Mouse (Mus musculus): ENCODE results near the gene Defa33. TPM values are rescaled to one million over a fixed set of nuclear protein-coding genes. Genes with fewer than 3 reads are reported as not detected.
"Not testable (repeated sequence)": the region's sequence is repeated elsewhere in the genome, so short reads cannot be mapped to it uniquely, and the experiment has no call there.

Defa33 gene
- polyA plus RNA-seq (2015; fragmentation: Nextera tagmentation; extraction: Ambion mirVana) = not detected in 2 replicates

DNA sequence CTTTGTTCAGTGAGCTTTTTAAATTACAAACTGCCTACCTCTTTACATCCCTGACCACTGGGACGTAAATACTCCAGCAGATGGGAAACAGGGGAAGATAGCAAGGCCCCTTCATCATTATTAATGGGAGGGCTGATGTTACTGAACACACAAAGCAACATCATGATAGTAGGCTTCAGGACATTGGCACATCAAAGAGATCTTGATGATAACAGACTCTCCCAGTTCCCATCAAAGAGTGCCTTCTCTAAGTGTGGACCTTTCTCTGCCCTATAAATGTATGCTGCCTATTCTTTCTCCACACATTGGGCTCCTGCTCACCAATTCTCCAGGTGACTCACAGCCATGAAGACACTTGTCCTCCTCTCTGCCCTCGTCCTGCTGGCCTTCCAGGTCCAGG is at the start of gene Defa33:
Defa33 (plus strand) TSS at position 301 of the 400 bp plus-strand sequence.
- H3K4me3 ChIP-seq; H3K4me2 ChIP-seq (replicated peaks); H3K9me3 ChIP-seq; H3K4me1 ChIP-seq; H3K9ac ChIP-seq; H3K27me3 ChIP-seq; H3K27ac ChIP-seq; ATAC-seq (ENCODE audit: low FRiP score, low read depth); H3K36me3 ChIP-seq: not testable (repeated sequence)
- no CpG with 5 or more reads among the region's 2 CpGs for WGBS

DNA sequence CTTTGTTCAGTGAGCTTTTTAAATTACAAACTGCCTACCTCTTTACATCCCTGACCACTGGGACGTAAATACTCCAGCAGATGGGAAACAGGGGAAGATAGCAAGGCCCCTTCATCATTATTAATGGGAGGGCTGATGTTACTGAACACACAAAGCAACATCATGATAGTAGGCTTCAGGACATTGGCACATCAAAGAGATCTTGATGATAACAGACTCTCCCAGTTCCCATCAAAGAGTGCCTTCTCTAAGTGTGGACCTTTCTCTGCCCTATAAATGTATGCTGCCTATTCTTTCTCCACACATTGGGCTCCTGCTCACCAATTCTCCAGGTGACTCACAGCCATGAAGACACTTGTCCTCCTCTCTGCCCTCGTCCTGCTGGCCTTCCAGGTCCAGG is 13.4 kb upstream of the Defa33 start, which contains the start of gene Defa2:
Defa2 (plus strand) TSS at position 301 of the 400 bp plus-strand sequence.
- not testable (repeated sequence) for H3K9me3 ChIP-seq; H3K27ac ChIP-seq; ATAC-seq (ENCODE audit: low FRiP score, low read depth); H3K4me3 ChIP-seq; H3K27me3 ChIP-seq; H3K9ac ChIP-seq; H3K36me3 ChIP-seq; H3K4me2 ChIP-seq (replicated peaks); H3K4me1 ChIP-seq
- 57% methylated on average over 1 of the region's 2 CpGs for WGBS

DNA sequence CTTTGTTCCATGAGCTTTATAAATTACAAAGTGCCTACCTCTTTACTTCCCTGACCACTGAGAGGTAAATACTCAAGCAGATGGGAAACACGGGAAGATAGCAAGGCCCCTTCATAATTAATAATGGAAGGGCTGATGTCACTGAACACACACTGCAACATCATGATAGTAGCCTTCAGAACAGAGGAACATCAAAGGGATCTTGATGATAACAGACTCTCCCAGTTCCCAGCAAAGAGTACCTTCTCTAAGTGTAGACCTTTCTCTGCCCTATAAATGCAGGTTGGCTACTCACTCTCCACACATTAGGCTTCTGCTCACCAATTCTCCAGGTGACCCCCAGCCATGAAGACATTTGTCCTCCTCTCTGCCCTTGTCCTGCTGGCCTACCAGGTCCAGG is 35.5 kb downstream of the Defa33 start, which contains the start of gene Defa36:
Defa36 (plus strand) TSS at position 301 of the 400 bp plus-strand sequence.
- not testable (repeated sequence) for ATAC-seq (ENCODE audit: low FRiP score, low read depth); H3K27ac ChIP-seq; H3K4me3 ChIP-seq; H3K9ac ChIP-seq; H3K36me3 ChIP-seq; H3K27me3 ChIP-seq; H3K4me1 ChIP-seq; H3K9me3 ChIP-seq; H3K4me2 ChIP-seq (replicated peaks)
- no CpG with 5 or more reads among the region's 1 CpGs for whole genome bisulfite sequencing

Other genes with a start within 250 kb of the Defa33 start
- not detected in 2 replicates for gene Defa22, start 229.5 kb upstream of the Defa33 start, polyA plus RNA-seq (2015; fragmentation: Nextera tagmentation; extraction: Ambion mirVana)
- gene Defa31, start 200.2 kb upstream of the Defa33 start, polyA plus RNA-seq (2015; fragmentation: Nextera tagmentation; extraction: Ambion mirVana) = not detected in 2 replicates
- not detected in 2 replicates for gene Gm15293, start 190.2 kb upstream of the Defa33 start, polyA plus RNA-seq (2015; fragmentation: Nextera tagmentation; extraction: Ambion mirVana)
- gene Gm15292, start 142.1 kb upstream of the Defa33 start, polyA plus RNA-seq (2015; fragmentation: Nextera tagmentation; extraction: Ambion mirVana) = not detected in 2 replicates
- not detected in 2 replicates for gene Defa27, start 76.3 kb upstream of the Defa33 start, polyA plus RNA-seq (2015; fragmentation: Nextera tagmentation; extraction: Ambion mirVana)
- gene Defa29, start 64.8 kb upstream of the Defa33 start, polyA plus RNA-seq (2015; fragmentation: Nextera tagmentation; extraction: Ambion mirVana) = not detected in 2 replicates
- not detected in 2 replicates for gene Defa2, start 13.3 kb upstream of the Defa33 start, polyA plus RNA-seq (2015; fragmentation: Nextera tagmentation; extraction: Ambion mirVana)
- gene Defa36, start 35.6 kb downstream of the Defa33 start, polyA plus RNA-seq (2015; fragmentation: Nextera tagmentation; extraction: Ambion mirVana) = not detected in 2 replicates
- not detected in 2 replicates for gene Gm7849, start 64.7 kb downstream of the Defa33 start, polyA plus RNA-seq (2015; fragmentation: Nextera tagmentation; extraction: Ambion mirVana)
- not detected in 2 replicates for gene Defa20, start 117.4 kb downstream of the Defa33 start, polyA plus RNA-seq (2015; fragmentation: Nextera tagmentation; extraction: Ambion mirVana)
- not detected in 2 replicates for gene Defa32, start 137.2 kb downstream of the Defa33 start, polyA plus RNA-seq (2015; fragmentation: Nextera tagmentation; extraction: Ambion mirVana)
- not detected in 2 replicates for gene Defa37, start 173.6 kb downstream of the Defa33 start, polyA plus RNA-seq (2015; fragmentation: Nextera tagmentation; extraction: Ambion mirVana)
- gene Defa28, start 191.2 kb downstream of the Defa33 start, polyA plus RNA-seq (2015; fragmentation: Nextera tagmentation; extraction: Ambion mirVana) = not detected in 2 replicates
- gene Gm7861, start 202.7 kb downstream of the Defa33 start, polyA plus RNA-seq (2015; fragmentation: Nextera tagmentation; extraction: Ambion mirVana) = not detected in 2 replicates
- gene Defa26, start 226.4 kb downstream of the Defa33 start, polyA plus RNA-seq (2015; fragmentation: Nextera tagmentation; extraction: Ambion mirVana) = not detected in 2 replicates